Mouse (Mus musculus) liver, embryonic 13.5 days (tissue): ENCODE results near the gene F2rl2. TPM values are rescaled to one million over a fixed set of nuclear protein-coding genes. Genes with fewer than 3 reads are reported as not detected.
A peak's percentile ranks its signal among the peaks of the same experiment; 100 is the strongest.

ENCODE experiments used
- ATAC-seq: fragments of 200-750 bp; cut with Nextera tagmentation; 2 replicates; pipeline ENCODE4 v1.8.0; 2017; ENCODE audit warnings: low read depth, mild to moderate bottlenecking, moderate number of reproducible peaks, moderate library complexity
- DNase-seq: peaks from one replicate; pipeline ENCODE4 v3.0.0; 2022
- H3K27ac ChIP-seq: fragments of 300-500 bp; sonication (generic); 2 replicates; pipeline ENCODE4 v1.5.1; 2015; ENCODE audit warnings: moderate library complexity, mild to moderate bottlenecking, inconsistent platforms
- H3K27me3 ChIP-seq: fragments of 300-500 bp; sonication (generic); 2 replicates; pipeline ENCODE4 v1.6.1; 2015; ENCODE audit warnings: mild to moderate bottlenecking, inconsistent platforms
- H3K36me3 ChIP-seq: fragments of 300-500 bp; sonication (generic); 2 replicates; pipeline ENCODE4 v1.6.1; 2015; ENCODE audit warnings: mild to moderate bottlenecking, inconsistent platforms
- H3K4me1 ChIP-seq: fragments of 300-500 bp; sonication (generic); replicated peaks from 2 replicates; pipeline ENCODE4 v1.6.1; 2015; ENCODE audit warnings: inconsistent platforms
- H3K4me2 ChIP-seq: fragments of 300-500 bp; sonication (generic); 2 replicates; pipeline ENCODE4 v1.6.1; 2015; ENCODE audit warnings: inconsistent platforms, mild to moderate bottlenecking, moderate library complexity
- H3K4me3 ChIP-seq: fragments of 300-500 bp; sonication (generic); replicated peaks from 2 replicates; pipeline ENCODE4 v1.5.1; 2015; ENCODE audit warnings: mild to moderate bottlenecking, inconsistent platforms
- H3K9ac ChIP-seq: fragments of 300-500 bp; sonication (generic); 2 replicates; pipeline ENCODE4 v1.6.1; 2015; ENCODE audit warnings: mild to moderate bottlenecking, inconsistent platforms
- H3K9me3 ChIP-seq: fragments of 300-500 bp; sonication (generic); replicated peaks from 2 replicates; pipeline ENCODE4 v1.6.1; 2016; ENCODE audit warnings: inconsistent platforms
- WGBS: fragments of 180-500 bp; shearing (Covaris S2); methylation state at CpG from one replicate; pipeline ENCODE4 v1.1.7; 2015; ENCODE audit not compliant: insufficient replicate concordance; 5-methylcytosine and 5-hydroxymethylcytosine counted together
- polyA plus RNA-seq: library from polyadenylated mRNA; unstranded; fragments of >200 nt; fragmentation: Nextera tagmentation; extraction: Ambion mirVana; gene quantifications from 2 replicates; pipeline ENCODE4 v1.2.1, GENCODE M21; 2015

Gene F2rl2
- polyA plus RNA-seq, 1 experiment from 2014 or later = 13.4 TPM

- ATAC-seq = no peak
- Histone ChIP-seq H3K4me2 (no peak overlapping the region), H3K36me3 (peaks cover 6% of the 10 kb centered on the region), H3K9ac (no peak overlapping the region), H3K9me3 (no peaks in the 10 kb centered on the region), H3K4me1 (peaks cover 8% of the 10 kb centered on the region), H3K27me3 (no peaks in the 10 kb centered on the region), H3K4me3 (no peak overlapping the region), H3K27ac (no peak overlapping the region)
- WGBS = 77% methylated on average over 5 of the region's 5 CpGs
- DNase-seq = no peak
Measured at GRCm38 (mm10) chr13:95703376-95703775, 6.7 kb downstream of the F2rl2 start.

GRCm38 (mm10) chr13:95705589-95705988 is 8.9 kb downstream of the F2rl2 start:
- H3K4me3 ChIP-seq = no peak overlapping the region

GRCm38 (mm10) chr13:95712054-95712453 is 15.4 kb downstream of the F2rl2 start:
- Histone ChIP-seq H3K27ac (no peak overlapping the region), H3K9ac (no peak overlapping the region), H3K36me3 (no peaks in the 10 kb centered on the region), H3K27me3 (no peaks in the 10 kb centered on the region), H3K4me2 (no peak overlapping the region), H3K4me3 (no peak overlapping the region), H3K9me3 (no peaks in the 10 kb centered on the region), H3K4me1 (peaks cover 7% of the 10 kb centered on the region)
- ATAC-seq (no peak), DNase-seq (no peak)

More at GRCm38 (mm10) chr13:95705589-95705988, 8.9 kb downstream of the F2rl2 start:
- no peaks in the 10 kb centered on the region for H3K27me3 ChIP-seq
- ATAC-seq = 0 out of 2 replicates have a peak, but pooled peaks have one; percentile 18
- H3K27ac ChIP-seq = no peak overlapping the region
- DNase-seq = no peak
- WGBS = 86% methylated on average over 6 of the region's 6 CpGs
- H3K9ac ChIP-seq = no peak overlapping the region
- H3K9me3 ChIP-seq = no peaks in the 10 kb centered on the region
- peaks cover 6% of the 10 kb centered on the region for H3K36me3 ChIP-seq
- H3K4me2 ChIP-seq = no peak overlapping the region
- H3K4me1 ChIP-seq = 0 out of 2 replicates have a peak, but pooled peaks cover 2% of the 10 kb centered on the region

- 53% methylated on average over 9 of the region's 9 CpGs for WGBS
- no peak overlapping the region; the same call in 1 of the 2 replicates for H3K27ac ChIP-seq
- H3K36me3 ChIP-seq = no peaks in the 10 kb centered on the region
- H3K4me1 ChIP-seq = peaks cover 7% of the 10 kb centered on the region
- ATAC-seq (no peak), DNase-seq (no peak)
- no peak overlapping the region for H3K9ac ChIP-seq
- H3K27me3 ChIP-seq = no peaks in the 10 kb centered on the region
- no peak overlapping the region for H3K4me2 ChIP-seq
- no peak overlapping the region for H3K4me3 ChIP-seq
- H3K9me3 ChIP-seq = no peaks in the 10 kb centered on the region
Measured at GRCm38 (mm10) chr13:95712570-95713268, 16.1 kb downstream of the F2rl2 start.

- ATAC-seq (no peak), DNase-seq (no peak)
- no peaks in the 10 kb centered on the region for H3K27me3 ChIP-seq
- no peaks in the 10 kb centered on the region for H3K9me3 ChIP-seq
- no peak overlapping the region for H3K4me3 ChIP-seq
- no peak overlapping the region for H3K27ac ChIP-seq
- peaks cover 12% of the 10 kb centered on the region for H3K4me1 ChIP-seq
- H3K36me3 ChIP-seq = no peaks in the 10 kb centered on the region
- no peak overlapping the region for H3K9ac ChIP-seq
- 66% methylated on average over 3 of the region's 3 CpGs for WGBS
- no peak overlapping the region for H3K4me2 ChIP-seq
Measured at GRCm38 (mm10) chr13:95714271-95714975, 17.8 kb downstream of the F2rl2 start.

- no peak for DNase-seq
- Histone ChIP-seq H3K4me3 (no peak overlapping the region), H3K36me3 (no peaks in the 10 kb centered on the region), H3K27ac (no peak overlapping the region), H3K27me3 (no peaks in the 10 kb centered on the region), H3K9me3 (no peaks in the 10 kb centered on the region), H3K4me2 (no peak overlapping the region), H3K4me1 (peaks cover 20% of the 10 kb centered on the region), H3K9ac (no peak overlapping the region)
- no peak for ATAC-seq
- 52% methylated on average over 4 of the region's 4 CpGs for WGBS
Measured at GRCm38 (mm10) chr13:95715356-95715755, 18.7 kb downstream of the F2rl2 start.

GRCm38 (mm10) chr13:95719320-95720232 is 22.9 kb downstream of the F2rl2 start:
- Histone ChIP-seq H3K9me3 (no peaks in the 10 kb centered on the region), H3K4me2 (peak overlapping the region; percentile 49), H3K27me3 (no peaks in the 10 kb centered on the region), H3K27ac (no peak overlapping the region), H3K36me3 (peaks cover 8% of the 10 kb centered on the region; the same call in 1 of the 2 replicates), H3K9ac (no peak overlapping the region), H3K4me3 (0 out of 2 replicates have a peak overlapping the region, but pooled peaks have one; percentile 16), H3K4me1 (peaks cover 15% of the 10 kb centered on the region)
- peak; percentile 54 for DNase-seq
- peak; percentile 84 for ATAC-seq
- WGBS = 54% methylated on average over 14 of the region's 14 CpGs

- no peak overlapping the region for H3K4me2 ChIP-seq
- H3K4me3 ChIP-seq = no peak overlapping the region
- H3K9ac ChIP-seq = no peak overlapping the region
- no peaks in the 10 kb centered on the region for H3K9me3 ChIP-seq
- H3K27ac ChIP-seq = no peak overlapping the region; the same call in 1 of the 2 replicates
- no peak for ATAC-seq
- peaks cover 7% of the 10 kb centered on the region for H3K4me1 ChIP-seq
- 0 out of 2 replicates have a peak, but pooled peaks cover 3% of the 10 kb centered on the region for H3K36me3 ChIP-seq
- no peak for DNase-seq
- H3K27me3 ChIP-seq = no peaks in the 10 kb centered on the region
- 81% methylated on average over 4 of the region's 4 CpGs for WGBS
Measured at GRCm38 (mm10) chr13:95730491-95730890, 33.8 kb downstream of the F2rl2 start.

- no peak overlapping the region for H3K9ac ChIP-seq
- no peak overlapping the region for H3K27ac ChIP-seq
- no peaks in the 10 kb centered on the region for H3K36me3 ChIP-seq
- no peaks in the 10 kb centered on the region for H3K9me3 ChIP-seq
- ATAC-seq (no peak), DNase-seq (no peak)
- 75% methylated on average over 5 of the region's 5 CpGs for WGBS
- no peaks in the 10 kb centered on the region for H3K4me1 ChIP-seq
- no peak overlapping the region for H3K4me2 ChIP-seq
- H3K4me3 ChIP-seq = no peak overlapping the region
- no peaks in the 10 kb centered on the region for H3K27me3 ChIP-seq
Measured at GRCm38 (mm10) chr13:95739651-95740050, 43.0 kb downstream of the F2rl2 start.

- no peak overlapping the region for H3K27ac ChIP-seq
- no peak for ATAC-seq
- 79% methylated on average over 11 of the region's 11 CpGs for WGBS
- no peak overlapping the region for H3K4me2 ChIP-seq
- no peaks in the 10 kb centered on the region for H3K36me3 ChIP-seq
- no peak for DNase-seq
- H3K27me3 ChIP-seq = no peaks in the 10 kb centered on the region
- no peaks in the 10 kb centered on the region for H3K9me3 ChIP-seq
- H3K9ac ChIP-seq = no peak overlapping the region
- no peaks in the 10 kb centered on the region for H3K4me1 ChIP-seq
- no peak overlapping the region for H3K4me3 ChIP-seq
Measured at GRCm38 (mm10) chr13:95741813-95742689, 45.4 kb downstream of the F2rl2 start.
